Mouse (Mus musculus) lung, adult 2 months (tissue): ENCODE measurements around the gene Rpl35.

Experiments used
- CTCF ChIP-seq: fragments of 200-500 bp; IDR thresholded peaks from 2 replicates; pipeline ENCODE4 v1.5.1; 2011; ENCODE audit warnings: mild to moderate bottlenecking, low read length, control low read depth; ENCODE audit not compliant: insufficient read depth
- POLR2A ChIP-seq: fragments of 200-500 bp; IDR thresholded peaks from 2 replicates; pipeline ENCODE4 v1.6.1; 2011; ENCODE audit warnings: low read depth, mild to moderate bottlenecking, control low read depth, low read length, borderline replicate concordance; ENCODE audit errors: extremely low read depth

DNA sequence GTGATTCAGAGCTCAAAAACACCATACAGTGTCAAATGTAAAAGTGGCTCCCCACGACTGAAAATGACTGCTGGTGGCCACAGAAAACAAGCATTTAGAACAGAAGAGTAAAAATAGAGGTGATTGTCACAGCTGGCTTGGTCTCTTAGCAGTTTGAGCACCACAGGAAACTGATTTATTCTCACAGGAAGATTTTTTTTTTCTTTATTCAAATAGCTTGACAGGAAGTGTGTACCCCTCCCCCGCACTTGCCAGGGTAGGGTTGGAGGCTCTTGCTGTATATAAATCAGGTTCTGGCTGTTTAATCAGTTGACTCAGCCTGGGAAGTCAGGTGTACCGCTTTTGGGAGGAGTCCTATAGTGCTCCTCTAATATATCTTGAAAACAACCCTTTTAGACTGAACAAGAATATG, 3.5 kb upstream of the Rpl35 start:
- TF ChIP-seq POLR2A (no peak), CTCF (no peak)
